ENCODE assay signal across 10 mouse cellular contexts in genomic region chr2:153426931-153427330, GRCm38 (mm10).
DNase-seq lines count a peak whose midpoint lies in the region; ATAC-seq lines count a peak whose summit lies in the region.
"Had no signal": no experiment of that assay in that cellular context is flagged by ENCODE, and none has a peak within 500 bp of the region (broad histone marks: within the 10 kb centered on the region; RNA-seq: fewer than 3 reads in every experiment).

No protein-coding gene starts in this region.

- peak; percentile 86 for DNase-seq in retina, postnatal 1 day
- no peak for DNase-seq in retina, embryonic 14.5 days (ENCODE audit: low spot score)
- DNase-seq in hindbrain, embryonic 14.5 days (ENCODE audit: low spot score) = no peak
- peak; percentile 59 for DNase-seq in mesoderm, embryonic 11.5 days (ENCODE audit: low read depth, low spot score)
- DNase-seq in yolk sac, embryonic 10.5 days (ENCODE audit: low spot score) = peak; percentile 91
- DNase-seq in right cerebral cortex, postnatal 25 days = no peak
- DNase-seq in layer of hippocampus, adult 9-11 months = no peak
- DNase-seq in left cerebral cortex, postnatal 25 days (ENCODE audit: low spot score in 2 of 2) = no peak
- DNase-seq: gastrocnemius, postnatal 10 days; left cerebral cortex, postnatal 4 days had no signal

- WGBS in hindbrain, embryonic 14.5 days = 8% methylated on average over 2 of the region's 2 CpGs

- H3K9me3 ChIP-seq in hindbrain, embryonic 14.5 days (ENCODE audit: control insufficient read depth, low read length) = no peaks in the 10 kb centered on the region

- ATAC-seq in hindbrain, embryonic 14.5 days (ENCODE audit: low FRiP score) = no peak

- H3K36me3 ChIP-seq in hindbrain, embryonic 14.5 days (replicated peaks; ENCODE audit: control insufficient read depth, insufficient read depth) = peaks cover 57% of the 10 kb centered on the region

- no peak overlapping the region for H3K4me3 ChIP-seq in hindbrain, embryonic 14.5 days (replicated peaks; ENCODE audit: low read length)

- intact Hi-C loops in left cerebral cortex, postnatal 25 days (cut with DNase I) = no loop called here

- no peak overlapping the region for H3K9ac ChIP-seq in hindbrain, embryonic 14.5 days

- no peak overlapping the region for H3K4me2 ChIP-seq in hindbrain, embryonic 14.5 days (replicated peaks)

- no peaks in the 10 kb centered on the region for H3K27me3 ChIP-seq in hindbrain, embryonic 14.5 days (ENCODE audit: control insufficient read depth, insufficient read depth, low read length)

- H3K4me1 ChIP-seq in hindbrain, embryonic 14.5 days (replicated peaks; ENCODE audit: control insufficient read depth, insufficient read depth, low read length) = peaks cover 35% of the 10 kb centered on the region

- H3K27ac ChIP-seq in hindbrain, embryonic 14.5 days = peak overlapping the region; percentile 65

Comparison
In these comparisons a context has a peak if more than half of its experiments do, and no peak if none do; other contexts are left out.
1. DNase-seq: peak in retina, postnatal 1 day (single experiment), mesoderm, embryonic 11.5 days (single experiment) and yolk sac, embryonic 10.5 days (single experiment); none in retina, embryonic 14.5 days (single experiment), hindbrain, embryonic 14.5 days (single experiment), right cerebral cortex, postnatal 25 days (single experiment), layer of hippocampus, adult 9-11 months (single experiment) and left cerebral cortex, postnatal 25 days (0 of 2).